Mouse (Mus musculus): Measurements from ENCODE around the gene Ippk.

DNA sequence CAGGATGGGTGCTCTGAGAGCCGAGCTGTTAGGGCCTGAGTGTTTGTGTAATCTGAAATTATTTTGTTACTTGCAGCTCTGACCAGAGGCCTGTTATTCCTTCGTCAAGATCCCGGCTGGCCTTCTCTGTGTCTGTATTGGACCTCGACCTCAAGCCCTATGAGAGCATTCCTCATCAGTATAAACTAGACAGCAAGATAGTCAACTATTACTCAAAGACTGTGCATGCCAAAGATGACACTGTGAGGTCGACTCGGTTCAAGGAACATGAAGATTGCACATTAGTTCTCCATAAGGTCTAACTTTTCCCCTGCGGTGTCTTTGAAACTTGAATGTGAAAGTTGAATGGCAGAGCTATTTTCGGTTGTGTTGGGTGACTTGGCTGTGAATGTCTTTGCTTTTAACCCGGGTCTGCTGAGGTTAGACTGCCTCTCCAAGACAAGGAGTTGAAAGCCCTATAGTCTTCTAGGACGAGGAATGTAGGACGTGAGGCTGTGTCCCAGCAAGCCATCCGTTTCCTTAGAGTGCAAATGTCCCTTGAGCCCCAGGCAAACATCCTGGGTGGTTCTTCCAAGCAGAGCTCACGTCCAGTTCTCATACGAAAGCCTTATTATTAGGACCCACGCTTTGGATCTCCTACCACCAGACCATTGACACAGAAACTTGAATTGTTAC is 40.5 kb downstream of the Ippk start:
- TF ChIP-seq CTCF (IDR thresholded peaks at IDR 0.05; ENCODE audit: borderline replicate concordance, insufficient read depth, low read depth, low read length) (no peak), POLR2A (IDR thresholded peaks at IDR 0.05; ENCODE audit: borderline replicate concordance, insufficient read depth, low read length) (no peak)
